Mouse (Mus musculus) skeletal muscle tissue, adult 2 months (tissue): Measurements from ENCODE around the gene Rgcc.

Experiments
- DNase-seq: peaks from one replicate; pipeline ENCODE4 v3.0.0-alpha.2; 2012; ENCODE audit warnings: low read depth, low spot score

The Rgcc gene

DNA sequence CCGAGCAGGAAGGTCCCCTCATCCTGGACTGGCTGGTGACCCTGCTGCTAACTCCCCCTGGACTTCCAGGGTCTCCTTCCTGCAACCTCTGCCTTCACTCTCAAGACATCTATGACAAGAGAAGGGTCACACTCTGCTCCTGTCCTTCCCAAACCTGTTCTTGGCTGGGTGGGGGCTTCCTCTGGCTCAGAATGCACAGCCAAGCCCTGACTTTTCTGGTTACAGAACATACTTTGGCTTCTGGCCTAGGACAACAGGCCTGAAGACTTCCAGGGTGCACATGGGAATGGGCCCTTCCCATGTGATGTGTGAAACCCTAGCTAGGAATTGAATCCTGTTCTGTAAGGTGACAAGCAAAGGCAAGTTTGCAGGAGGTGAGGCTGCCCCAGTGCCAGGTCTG lies 22.0 kb downstream of the Rgcc start:
- DNase-seq = no peak

DNA sequence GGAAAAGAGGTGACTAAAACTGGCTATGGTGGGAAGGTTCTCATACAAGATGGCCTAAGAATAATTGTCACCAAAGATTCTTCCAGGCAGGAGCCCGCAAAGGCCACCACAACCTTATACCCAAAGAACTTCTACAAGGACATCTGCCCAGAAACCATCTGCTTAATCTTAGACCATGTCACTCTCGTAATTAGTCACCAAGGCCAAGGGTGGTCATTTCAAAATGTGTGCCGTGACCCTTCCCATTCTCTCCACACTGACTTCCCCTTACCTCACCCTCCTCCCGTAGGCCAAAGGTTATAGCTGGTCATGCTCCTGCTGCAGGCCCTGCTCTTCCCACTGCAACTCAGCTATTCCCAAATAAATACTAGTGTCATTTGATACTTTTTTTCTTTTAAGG lies 22.5 kb downstream of the Rgcc start:
- DNase-seq = no peak

DNA sequence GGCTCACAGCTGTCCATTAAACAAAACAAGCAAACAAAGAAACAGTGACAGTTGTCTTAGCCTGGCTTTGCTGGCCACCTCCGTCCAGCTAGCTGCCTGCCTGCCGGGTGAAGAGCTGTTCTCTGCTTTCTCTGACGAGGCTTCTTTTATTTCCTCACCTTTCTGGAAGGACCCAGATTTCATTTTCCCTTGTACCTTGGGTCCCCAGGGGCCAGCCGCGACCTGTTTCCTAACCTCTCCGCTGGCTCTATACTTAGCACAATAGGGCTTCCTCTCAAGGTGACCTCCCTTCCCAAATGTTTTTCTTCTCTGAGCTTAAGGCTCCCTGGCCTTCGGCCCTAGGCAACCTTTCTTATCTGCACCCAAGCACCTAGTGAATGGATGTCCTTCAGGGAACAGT lies 23.5 kb downstream of the Rgcc start:
- no peak for DNase-seq

DNA sequence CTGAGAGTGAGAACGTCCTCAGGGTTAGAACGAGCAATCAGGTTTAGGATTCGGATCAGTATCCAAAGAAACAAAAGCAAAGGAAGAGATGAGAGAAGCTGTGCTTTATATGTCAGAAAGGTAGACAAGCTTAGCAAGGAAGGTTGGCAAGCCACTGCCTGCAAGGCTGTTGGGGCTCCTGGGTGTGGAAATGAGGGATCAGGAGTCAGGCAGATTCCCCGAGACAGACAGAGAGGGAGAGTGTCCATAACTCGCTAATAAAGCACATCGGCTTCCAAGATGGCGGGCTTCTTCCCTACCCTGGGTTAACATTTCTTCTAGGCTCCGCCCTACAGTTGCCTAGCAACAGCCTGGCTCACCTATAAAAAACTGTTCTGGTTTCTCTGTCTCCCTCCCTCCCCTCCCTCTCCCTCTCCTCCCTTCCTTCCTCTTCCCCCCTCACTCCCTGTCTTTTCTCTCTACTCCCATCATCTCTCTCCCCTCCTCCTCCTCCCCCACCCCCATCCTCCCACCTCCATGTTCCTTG lies 25.5 kb downstream of the Rgcc start:
- no peak for DNase-seq

DNA sequence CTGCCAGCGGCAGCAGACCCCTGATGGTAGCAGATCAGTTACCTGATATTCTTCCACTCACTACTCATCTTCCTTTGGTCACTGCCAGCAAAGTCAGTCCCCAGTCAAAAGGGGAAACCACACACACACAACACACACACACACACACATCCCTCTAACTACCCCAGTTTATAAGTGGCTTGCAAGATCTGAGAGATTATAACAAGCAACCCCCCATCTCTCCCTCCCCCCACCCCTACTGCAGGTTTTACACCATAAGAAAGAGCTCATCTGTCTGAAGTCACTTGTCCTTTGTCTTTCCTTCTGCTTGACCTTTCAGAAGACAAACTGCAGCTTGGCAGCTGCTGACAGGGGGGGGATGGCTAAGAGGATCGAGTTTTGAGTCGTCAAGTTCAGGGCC lies 26.0 kb downstream of the Rgcc start:
- no peak for DNase-seq

DNA sequence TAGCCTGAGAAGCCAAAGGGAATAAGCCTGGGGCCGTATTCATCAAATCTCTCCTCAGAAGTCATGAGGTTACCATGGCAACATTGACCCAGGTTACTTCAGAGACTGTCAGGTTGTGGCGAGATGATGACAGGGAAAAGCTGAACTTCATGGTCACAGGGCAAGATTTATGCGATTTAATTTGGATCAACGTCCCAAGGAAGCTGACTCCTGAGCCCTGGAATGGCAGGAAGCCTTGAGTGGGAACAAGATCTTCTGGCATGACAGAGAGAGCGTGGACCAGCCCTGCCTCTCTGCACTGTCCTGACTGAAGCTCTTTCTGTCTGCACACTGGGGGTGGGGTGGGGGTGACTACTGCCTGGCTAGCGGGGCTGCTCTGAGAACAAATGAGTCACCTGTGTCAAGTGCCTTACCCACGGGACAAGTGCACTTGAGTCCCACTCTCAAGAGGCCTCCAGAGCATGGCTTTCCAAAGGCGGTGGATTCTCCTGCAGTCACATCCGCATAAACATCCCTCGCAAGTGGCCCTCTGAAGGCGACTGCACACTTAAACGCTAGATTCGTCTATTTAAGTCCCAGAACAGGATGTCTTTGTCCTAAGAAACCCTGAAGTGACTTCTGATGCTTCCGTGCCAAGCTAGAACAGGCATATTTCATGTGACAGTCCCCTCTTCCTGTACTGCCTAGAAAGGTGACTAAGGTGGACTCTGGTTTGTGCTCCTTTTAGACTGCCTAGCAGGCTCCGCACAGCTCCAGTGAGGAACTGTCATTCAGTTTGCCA lies 27.6 kb downstream of the Rgcc start:
- DNase-seq = no peak

DNA sequence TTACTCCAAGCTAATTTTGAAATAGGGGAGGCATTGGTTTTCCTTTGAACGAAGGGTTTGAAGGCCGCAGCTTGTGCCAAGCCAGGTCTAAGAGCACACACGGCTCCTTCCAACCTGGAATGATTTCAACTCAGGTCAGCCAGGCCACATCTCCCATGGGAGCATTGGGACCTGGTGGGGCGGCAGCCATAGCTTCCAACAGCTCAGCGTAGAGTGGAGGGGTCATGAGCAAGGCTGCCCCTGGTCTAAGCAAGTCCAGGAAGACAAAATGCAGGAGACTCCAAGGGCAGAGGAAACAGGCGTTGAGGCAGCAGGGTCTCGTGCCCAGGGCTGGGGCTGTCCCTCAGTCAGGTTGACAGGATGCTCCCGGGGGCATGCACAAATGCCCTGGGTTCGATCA lies 28.5 kb downstream of the Rgcc start:
- DNase-seq = no peak

DNA sequence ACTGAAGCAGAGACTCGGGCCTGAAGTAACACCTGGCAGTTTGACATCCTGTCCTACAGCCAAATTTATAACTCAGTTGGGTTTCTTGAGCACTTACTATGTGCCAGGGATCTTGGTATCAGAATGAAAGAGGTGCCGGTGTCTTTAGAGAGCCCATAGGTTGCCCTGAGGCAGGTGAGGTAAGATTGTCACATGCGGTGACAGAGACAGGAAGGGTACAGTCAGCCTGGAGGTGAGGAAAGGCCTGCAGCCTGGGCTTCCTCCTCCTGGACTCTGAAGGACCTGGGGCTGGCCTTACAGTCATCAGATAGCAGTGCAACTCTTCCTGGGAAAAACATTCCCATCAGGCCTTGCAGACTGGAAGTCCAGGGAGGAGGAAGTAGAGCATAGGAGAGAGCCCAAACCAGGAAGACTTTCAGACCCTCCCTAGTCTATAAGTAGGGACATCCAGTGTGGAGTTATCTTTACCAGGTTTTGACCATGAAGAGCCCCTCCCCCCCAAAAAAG lies 29.2 kb downstream of the Rgcc start:
- DNase-seq = no peak

DNA sequence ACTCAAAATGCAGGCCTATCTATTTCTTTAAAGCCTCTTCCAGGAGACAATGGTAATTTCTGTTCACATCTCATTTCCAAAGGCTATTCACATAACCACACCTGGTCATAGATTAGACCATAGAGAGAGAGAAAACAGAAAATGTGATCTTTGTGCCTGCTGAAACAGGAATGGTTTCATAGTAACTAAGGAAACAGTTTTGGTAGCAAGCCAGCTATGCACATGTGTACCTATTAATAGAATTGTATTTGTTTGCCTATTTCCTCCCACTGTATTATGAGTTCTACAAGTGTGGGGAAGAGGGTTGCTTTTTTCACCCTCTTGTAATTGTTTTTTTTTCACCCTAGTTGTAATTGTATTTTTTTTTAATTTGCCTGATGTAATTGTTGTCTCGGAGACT lies 31.9 kb downstream of the Rgcc start:
- no peak for DNase-seq

DNA sequence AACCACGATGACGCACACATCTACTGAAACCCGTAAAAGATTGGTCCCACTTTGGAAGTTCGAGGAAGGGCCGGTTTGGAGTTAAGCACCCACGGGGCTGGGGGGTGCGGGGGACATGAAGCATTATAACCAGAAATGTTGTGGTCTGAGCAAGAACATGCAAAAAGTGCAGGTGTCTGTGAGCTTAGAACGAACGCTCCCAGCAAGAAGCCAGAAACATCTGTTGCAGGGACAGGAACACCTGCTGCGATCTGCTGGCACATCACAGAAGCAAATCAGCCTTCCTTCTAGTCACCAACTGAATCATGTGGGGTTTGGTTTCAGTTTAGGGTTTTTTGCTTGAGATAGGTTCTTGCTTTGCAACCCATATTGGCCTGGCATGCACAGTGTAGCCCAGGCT lies 33.6 kb downstream of the Rgcc start:
- no peak for DNase-seq

DNA sequence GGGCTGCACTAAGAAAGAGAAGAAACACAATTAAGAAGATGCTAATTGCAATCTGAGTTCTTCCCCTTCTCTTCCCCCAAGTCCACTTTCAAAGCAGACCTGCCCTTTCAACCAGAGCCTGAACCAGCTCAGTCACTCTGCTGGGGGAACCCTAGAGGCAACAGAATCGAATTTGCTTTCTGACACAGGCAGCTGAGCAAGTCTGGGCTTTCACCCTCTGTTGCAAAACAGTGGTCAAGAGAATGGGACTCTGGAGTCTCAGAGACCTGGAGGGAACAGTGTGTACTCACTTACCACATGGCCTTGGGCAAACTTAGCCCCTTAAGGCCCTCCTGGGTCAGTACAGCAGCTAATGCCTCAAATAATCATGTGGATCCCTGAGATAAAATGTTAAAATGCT lies 34.1 kb downstream of the Rgcc start:
- DNase-seq = no peak

DNA sequence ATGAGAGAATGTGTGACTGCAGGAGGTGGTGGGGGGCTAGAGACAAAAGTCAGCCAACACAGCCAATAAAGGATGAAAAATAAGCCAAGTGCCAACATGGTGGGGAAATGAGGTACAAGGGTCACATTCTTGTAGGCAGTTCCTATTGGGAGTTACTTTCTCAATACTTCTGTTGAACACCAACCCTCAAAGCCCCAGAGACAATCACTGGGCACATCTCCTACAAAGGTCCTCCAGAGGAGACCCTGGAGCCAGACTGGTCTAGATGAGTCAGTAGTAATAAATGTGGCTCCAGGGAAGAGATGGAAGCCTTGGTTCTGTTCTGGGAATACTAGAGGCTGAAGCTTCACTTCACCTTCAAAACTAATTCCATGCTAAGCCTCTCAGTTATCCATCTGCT lies 35.0 kb downstream of the Rgcc start:
- DNase-seq = no peak

DNA sequence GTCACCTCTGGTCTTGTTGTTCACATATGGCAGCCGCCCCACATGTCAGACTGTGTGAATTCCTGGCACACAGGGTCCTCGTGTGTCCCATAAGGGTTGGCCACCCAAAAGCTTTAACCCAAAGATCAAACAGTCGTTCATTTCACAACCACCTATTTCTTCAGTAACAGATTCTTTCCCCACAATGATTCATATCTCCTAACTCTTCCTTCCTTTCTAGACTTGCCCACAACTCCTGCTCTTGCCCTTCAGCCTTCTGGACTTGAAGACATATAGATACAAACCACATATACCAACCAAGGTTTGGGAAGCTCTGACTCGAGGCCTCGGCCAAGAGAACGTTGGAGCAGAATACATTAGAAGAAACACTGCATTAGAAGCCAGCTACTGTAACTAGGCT lies 35.7 kb downstream of the Rgcc start:
- no peak for DNase-seq

DNA sequence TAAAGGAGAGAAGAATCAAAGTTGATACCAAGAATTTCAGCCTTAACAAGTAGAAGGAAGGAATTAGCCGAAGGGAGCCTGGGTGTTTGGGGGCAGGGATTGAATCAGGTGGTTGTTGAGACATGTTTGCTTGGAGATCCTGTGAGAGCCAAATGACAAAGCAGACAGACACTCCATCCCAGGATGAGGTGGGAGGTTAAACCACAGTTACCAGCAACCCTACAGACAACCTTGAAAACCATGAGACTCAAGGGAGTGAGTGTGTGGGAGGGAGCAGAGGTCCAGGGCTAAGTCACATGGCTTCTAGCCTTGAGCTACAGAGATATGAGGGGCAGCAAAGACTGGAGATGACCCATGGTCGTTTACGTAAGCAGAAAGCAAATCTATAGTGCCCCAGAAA lies 38.1 kb downstream of the Rgcc start:
- no peak for DNase-seq

DNA sequence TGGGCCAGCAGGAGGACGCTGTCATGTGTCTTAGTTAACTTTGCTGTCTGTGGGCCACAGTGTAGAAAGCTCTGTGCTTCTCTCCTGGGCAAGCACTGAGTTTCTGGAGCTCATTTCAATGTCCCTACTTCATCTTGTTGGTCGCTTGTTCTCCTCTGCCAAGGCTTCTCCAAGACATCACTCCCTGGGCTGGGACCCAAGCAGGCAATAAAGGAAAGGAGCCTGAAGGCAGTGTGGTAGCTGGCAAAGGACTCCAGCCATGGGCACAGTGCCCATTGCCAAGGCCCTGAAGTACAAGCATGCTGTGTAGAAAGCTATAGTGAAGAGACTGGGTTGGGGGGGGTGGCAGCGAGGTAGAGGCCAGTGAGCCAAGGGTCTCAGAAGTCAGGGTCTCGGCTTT lies 38.8 kb downstream of the Rgcc start:
- DNase-seq = no peak

DNA sequence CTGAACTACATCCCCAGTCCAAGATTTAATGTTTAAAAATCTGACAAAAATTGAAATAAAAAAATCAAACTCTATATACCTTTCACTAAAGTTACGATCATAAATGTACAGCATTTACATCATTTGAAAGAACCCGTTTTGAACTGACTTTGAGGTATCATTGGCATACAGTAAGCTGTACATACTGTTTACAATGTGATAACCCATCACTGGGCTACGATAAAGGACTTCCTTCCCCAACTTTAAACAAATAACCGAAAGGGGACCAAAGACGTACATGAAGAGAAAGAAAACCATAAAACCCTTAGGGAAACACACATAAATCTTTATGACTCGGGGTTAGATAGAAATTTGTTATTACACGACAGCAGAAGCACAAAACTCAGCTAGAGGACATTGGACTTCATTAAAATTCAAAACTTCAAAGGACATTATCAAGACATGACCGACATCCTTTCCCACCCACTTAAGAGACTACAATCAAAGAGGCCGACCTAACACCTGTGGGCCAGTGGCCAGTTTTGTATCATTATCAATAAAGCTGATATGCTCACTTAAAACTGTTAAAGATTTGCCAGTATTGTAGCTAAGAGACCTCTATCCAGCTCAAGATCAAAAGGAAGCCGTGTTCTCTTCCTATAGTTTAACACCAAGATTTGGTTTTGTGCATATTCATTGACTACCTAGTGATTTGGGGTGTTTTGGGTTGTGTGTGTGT lies 42.2 kb downstream of the Rgcc start:
- DNase-seq = no peak

DNA sequence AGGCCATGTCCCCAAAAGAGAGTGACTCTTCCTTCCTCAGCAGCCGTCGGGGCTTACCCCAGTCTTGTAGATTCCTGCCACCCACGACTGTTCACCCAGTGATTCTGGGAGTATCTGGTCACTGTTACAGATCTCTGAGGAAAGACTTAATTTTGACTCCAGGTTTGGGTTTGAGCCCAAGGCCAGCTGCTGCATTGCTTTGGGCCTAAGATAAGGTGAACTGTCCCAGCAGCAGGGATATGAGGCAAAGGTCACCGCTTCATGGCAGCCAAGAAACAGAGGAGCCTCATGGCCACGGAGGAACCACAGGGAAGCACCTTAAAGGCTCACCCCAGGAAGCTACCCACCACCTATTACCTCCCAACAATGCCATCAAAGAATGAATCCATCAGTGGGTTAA lies 44.8 kb downstream of the Rgcc start:
- DNase-seq = no peak

DNA sequence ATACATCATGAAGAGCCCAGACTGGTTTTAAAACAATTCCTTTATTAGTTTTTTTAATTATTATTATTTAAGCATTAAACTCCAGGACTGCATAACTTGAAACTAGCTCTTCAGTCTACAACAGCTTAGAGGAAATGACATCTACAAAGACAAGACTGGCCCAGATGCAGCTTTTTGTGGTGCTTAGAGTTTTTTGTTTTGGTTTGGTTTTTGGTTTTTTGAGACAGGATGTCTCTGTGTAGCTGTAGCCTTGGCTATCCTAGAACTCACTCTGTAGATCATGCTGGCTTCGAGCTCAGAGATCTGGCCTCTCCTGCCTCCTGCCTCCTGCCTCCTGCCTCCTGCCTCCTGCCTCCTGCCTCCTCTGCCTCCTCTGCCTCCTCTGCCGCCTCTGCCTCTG lies 45.7 kb downstream of the Rgcc start:
- no peak for DNase-seq

DNA sequence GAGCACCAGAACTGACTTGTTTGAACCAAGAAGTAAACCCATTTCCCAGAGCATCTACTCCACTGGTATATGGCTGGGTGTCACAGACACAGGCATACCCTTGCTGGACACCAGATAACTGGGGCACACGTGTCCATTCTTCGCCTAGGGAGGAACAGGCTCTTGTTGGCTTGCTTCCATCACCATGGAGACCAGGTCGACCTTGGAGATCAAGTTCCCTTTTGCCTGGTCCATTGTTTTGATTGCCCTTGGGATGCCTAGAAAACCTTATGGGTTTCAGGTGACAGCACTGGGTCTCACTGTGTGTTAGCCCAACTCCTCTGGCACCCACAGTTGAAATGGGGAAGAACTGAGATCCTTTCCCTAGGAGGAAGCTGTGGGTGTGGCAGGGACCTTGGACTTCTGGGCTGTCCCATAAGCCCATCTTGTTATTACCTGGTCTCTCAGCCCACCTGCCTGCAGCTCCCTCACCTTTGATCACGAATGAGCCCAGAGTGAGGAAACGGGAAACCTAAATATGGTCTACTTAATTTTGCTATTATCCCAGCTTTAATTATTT lies 49.6 kb downstream of the Rgcc start:
- DNase-seq = no peak

DNA sequence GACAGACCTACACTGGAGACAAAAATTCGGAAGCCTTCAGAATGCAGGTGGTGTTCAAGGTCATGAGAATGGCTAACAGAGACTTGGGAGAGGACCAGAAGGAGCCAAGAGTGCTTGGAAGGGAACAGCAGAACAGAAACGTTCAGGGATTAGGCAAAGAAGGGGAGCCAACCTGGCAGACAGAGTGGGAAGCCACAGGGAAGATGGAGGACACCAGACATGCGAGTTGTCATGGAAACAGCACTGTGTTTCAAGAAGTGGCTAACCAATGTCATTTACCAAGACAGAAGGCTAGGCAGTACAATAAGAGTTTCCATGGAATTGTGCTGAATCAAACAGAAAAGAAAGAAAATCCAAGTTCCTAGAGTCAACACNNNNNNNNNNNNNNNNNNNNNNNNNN lies 56.9 kb downstream of the Rgcc start:
- DNase-seq = no peak

DNA sequence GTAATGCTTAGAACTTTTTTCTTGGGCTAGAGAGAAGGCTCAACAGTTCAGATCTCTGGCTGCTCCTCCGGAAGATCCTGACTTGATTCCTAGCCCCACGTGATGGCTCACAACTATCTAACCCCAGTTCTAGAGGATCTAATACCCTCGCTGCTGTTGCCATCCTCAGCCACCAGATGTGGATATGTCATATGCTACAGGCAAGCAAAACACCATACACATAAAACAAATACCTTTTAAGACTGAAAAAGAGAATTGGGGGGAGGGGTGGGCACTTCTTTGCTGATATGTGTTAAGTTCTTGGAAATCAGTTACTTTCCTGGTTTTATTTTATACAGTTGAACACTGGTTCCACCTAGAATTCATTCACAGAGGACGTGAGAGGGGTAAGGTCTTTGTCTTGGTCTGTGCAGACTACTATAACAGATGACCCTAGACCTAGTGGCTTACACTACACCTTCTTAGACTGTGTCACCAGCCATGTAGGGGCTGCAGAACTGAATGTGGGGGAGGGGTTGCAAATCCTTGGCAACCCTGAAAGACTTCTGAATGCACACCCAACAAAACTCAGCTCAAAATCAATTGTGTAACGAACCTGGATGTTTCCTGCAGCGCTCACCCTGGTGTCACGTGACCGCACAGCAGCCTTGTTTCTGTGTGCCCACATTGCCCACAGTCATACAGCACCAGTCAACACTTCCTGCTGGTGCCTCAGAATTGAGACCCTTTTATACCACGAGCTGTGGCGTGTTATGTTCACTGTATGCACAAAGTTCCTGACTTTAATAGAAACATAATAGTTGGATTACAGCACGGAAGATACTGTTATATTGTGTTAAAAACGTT lies 58.2 kb downstream of the Rgcc start:
- no peak for DNase-seq

DNA sequence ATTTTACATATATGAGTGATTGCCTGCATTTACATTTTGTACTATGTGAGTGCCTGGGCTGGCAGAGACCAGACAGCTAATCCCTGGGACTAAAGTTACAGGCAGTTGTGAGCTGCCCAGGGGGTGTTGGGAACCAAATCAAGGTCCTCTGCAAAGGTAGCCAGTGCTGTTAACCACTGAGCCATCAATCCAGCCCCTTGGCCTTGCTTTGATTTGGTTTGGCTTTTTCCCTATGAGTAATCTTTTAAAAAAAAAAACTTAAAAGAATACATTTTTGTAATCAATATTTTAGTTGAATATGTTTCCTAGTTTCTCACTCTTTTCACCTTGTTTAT lies 59.1 kb downstream of the Rgcc start:
- no peak for DNase-seq
